Mouse (Mus musculus): ENCODE measurements around the gene Upk3a.

Gene Upk3a

DNA sequence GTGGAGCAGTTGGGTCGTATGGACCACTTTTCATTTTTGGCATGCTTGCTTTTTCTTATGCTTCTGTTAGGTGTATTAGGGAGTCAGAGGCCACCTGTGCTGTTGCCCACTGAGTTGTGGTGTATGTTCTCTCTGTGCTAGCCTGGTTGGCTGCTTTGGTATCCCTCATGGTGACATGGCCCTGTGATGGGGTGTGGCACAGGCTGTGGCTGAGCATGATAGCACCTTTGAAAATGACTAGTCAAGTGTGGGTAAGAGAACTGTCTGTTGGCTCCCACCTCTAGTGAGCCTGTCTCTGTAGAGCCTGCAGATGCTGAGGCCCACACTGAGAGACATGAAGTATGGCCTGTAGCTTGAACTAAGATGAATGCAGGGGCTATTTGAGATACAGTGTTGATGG lies 32.8 kb downstream of the Upk3a start:
- no peak for DNase-seq (ENCODE audit: low spot score)

GRCm38 (mm10) chr15:85054098-85054497 lies 37.2 kb downstream of the Upk3a start:
- no peak for DNase-seq (ENCODE audit: low spot score)

DNA sequence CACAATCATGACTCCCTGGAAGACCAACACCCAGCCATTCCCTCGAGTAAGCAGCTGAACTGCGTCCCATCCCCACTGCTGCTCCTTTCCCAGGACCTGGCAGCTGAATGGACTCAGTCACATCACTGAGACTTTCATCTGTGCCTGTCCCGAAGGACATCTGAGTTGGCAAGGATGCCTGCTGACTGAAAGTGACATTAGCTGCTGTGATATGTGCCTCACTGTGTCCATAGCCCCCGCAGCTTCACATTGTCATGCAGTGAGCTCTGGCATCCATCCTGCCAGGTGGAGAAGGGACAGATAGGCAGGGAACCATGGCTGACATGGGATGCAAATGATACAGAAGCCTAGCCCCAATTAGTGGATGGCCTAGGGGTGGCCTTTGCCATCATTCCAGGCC lies 38.2 kb downstream of the Upk3a start:
- no peak for DNase-seq (ENCODE audit: low spot score)

- DNase-seq (ENCODE audit: low spot score), result no peak
These were observed 46.5 kb downstream of the Upk3a start for GRCm38 (mm10) chr15:85063421-85063820.

GRCm38 (mm10) chr15:85070561-85070960 lies 53.6 kb downstream of the Upk3a start:
- peak; percentile 79 for DNase-seq (ENCODE audit: low spot score)
